Mouse (Mus musculus) spleen, postnatal 4 days (tissue): Measurements from ENCODE around the gene Amd1.

Experiments used
- DNase-seq, 2 experiments: peaks; one replicate each; pipeline ENCODE4 v3.0.0; 2022; ENCODE audit warnings: low spot score in 2 of 2

The Amd1 gene

DNA sequence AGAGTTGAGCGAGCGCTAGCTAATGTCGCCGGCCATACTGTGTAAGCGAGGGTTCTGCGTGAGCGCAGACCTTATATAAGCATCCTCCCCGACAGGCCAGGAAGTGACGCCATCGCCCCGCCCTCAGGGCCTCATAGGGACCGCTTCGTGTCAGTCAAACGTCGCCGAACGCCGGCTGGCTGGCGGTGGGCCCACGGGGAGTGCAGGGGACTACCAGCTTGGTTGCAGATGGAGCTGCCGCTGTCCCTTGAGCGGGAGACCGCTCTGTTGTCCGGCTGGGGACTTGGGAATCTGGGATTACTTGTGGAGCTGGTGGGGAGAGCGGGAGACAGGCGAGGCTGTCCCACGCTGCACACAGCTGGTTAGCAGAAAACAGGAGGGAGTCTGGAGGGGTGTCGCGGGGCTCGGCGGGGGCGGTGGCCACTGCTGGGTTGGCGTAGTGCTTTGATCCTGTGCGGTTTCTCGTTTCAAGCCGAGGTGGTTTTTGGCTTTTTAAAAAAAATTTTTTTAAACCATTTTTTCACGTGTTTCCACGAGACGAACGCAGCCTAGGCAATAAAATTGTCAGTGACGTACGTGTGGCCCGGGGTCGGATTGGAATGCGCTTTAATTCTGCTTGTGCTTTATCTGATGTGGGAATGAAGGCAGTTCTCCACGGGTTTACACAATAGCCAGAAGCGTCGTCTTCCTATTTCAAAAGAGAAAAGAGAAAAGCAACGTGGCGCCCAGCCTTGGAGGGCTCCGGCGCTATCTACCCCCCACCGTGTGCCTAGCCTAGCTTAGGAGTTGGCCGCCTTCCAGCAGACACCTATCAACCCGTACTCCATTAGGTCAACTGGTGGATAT, at the start of gene Amd1:
Gene Amd1, minus strand, starts transcription at position 47 of the 846 bp plus-strand sequence.
- peak; percentile 99 for DNase-seq

GRCm38 (mm10) chr10:40351156-40351555, 49.2 kb upstream of the Amd1 start:
- DNase-seq, result no peak

- DNase-seq, result no peak
Observed at GRCm38 (mm10) chr10:40350245-40350932, 48.4 kb upstream of the Amd1 start.

GRCm38 (mm10) chr10:40349631-40350177, 47.7 kb upstream of the Amd1 start:
- DNase-seq, result peak; percentile 62 to 83

DNA sequence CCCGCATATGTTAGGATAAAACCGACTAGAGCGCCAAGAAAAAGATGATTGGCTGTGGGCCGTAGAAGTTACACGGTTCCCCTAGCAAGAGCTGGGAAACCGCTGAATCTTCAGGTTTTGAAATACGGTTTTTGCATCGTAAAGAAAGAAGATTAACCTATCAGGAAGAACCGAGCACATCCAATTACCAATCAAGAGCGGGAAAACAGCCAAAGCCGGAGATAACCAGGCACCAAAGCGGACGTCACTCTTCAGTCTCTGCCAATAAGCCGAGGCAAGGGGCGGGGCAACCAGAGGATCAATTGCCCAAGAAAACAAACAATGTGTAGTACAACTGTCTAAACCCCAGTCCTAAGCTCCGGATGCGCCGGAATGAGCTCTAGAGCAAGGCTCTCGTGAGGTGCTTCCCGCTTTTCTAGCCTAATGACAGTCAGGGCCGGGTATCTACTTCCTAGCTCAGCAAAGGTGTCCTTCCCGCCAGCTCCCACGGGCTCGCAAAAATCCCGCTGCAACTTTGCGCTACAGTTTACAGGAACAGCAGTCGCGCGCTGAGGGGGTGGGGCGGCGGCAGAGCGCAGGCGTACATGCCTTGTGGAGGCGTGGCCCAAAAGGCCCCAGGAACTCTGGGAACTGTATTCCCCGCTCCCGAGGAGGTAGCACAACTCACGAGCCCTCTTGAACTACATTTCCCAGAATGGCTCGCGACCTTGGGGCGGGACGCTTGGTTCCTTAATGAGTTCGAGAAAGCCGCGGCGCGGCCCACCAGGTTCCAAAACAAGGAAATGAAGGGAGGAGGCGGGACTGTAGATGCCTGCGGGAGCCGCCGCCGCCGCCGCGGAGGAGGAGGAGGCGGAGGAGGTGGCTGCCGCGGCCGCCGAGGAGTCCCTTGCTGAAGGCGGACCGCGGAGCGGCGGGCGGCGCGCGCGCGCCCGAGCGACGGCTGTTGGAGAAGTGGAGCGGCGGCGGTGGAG, 46.9 kb upstream of the Amd1 start:
- DNase-seq, result peak; percentile 95 to 96

- peak; percentile 22 to 66 for DNase-seq
Observed at GRCm38 (mm10) chr10:40347461-40347954, 45.5 kb upstream of the Amd1 start.

- no peak for DNase-seq
Observed at GRCm38 (mm10) chr10:40346776-40347403, 44.9 kb upstream of the Amd1 start.

DNA sequence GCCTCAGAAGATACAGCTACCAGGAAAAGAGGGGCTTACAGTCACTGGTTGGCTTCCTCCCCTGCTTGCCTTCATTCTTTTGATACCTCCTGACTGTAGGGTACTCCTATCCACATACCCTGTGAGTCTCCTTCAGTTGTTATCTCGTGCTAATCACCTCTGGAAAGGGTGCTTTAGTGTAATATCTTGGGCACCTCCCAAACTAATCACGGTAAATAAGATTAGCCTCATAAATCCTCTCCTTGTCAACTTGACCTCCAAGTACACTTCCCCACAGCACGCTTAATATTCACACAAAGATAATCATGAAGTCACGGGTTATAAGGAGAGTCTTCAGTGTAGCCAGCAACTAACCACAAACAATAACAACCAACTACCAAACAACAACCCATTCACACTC, 40.0 kb upstream of the Amd1 start:
- no peak for DNase-seq

DNA sequence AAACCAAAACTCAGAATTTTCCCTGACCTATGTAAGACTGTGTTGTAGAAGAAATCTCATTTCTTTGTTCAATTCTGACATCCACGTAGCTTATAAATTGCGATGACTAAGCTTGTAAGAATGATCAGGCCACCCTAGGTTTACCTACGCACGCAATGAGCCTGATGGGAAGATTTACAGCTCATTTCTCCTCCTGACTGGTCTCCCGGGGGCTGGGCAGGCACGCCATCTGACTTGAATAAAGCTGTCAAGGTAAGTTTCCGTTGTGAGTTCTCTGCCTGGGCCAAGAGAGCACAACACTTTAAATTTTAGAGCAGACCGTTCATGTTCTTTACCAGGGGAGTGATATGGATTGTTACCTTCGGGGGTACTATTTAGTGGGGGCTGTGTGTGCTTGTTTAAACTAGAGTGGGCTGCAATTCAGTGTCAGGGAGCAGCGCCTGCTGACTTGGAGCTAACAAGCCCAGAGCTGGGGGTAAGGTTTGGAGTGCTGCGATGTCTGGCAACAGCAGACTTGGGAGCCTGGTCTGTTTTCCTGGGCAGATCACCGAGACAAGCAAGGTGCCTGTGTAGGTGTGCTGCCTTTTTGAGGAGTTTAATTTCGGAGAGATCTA, 37.5 kb upstream of the Amd1 start, which contains the start of gene Cdk19:
Gene Cdk19, plus strand, starts transcription at position 214 of the 614 bp plus-strand sequence.
- no peak for DNase-seq

GRCm38 (mm10) chr10:40332864-40333263, 30.9 kb upstream of the Amd1 start:
- no peak for DNase-seq

DNA sequence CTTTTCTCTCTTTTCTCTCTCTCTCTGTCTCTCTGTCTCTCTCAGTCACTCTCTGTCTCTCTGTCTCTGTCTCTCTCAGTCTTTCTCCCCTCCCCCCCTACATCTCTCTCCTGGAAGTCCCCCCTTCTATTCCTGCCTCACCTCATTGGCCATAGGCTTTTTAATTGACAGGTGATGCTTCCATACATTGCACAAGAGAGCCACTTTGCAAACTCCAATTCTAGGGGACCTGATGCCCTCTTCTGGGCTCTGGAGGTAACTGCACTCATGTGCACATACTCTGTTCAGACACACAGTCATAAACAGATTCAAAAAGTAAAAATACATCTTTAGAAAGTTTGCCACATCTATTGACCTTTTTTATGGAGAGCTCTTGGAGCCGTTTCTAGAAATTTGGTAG, 28.3 kb upstream of the Amd1 start:
- DNase-seq, result no peak

DNA sequence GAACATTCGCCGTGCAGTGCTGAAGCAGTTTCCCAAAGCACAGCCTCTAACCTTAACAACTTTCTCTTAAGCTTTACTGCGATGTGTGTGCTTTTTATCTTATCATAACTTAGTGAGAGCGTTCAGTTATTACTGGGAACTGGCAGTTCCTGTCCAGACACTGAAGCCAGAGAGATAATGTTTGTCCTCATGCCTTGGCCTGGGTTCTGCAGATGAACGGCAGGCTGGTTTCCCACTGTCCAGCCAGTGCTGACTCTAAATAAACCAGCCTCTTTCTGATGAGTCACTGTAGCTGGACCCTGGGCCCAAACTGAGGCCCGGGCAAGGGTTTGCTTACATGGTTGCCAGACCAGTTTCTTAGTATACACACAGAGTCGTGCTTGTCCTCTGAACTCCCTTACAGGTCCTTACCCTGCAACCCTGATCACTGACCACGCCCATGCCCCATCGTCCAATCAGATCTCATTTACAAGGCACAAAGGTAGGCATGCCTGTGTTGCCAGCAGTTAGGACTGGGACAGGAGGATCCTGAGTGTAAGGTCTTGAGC, 26.1 kb upstream of the Amd1 start:
- peak; percentile 72 to 74 for DNase-seq

DNA sequence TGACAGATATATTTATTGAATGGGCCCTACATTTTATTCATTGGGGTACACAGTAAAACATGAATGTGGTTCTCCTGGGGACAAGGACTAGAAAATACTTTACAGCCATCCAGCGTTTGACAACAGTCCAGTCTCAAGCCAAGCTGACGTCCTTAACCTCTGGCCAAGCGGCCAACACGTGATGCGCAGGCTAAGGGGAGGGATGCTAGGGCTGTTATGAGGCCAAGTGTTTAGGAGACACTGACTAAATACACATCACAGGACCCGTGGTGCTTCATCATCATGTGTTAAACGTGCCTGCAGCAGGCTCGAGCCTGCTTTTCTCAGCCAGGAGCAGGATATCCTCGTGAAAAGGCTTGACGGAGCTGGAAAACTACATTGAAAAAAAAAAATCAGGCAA, 18.3 kb upstream of the Amd1 start:
- DNase-seq, result no peak

GRCm38 (mm10) chr10:40316841-40317585, 15.0 kb upstream of the Amd1 start:
- DNase-seq, result no peak

GRCm38 (mm10) chr10:40312781-40313180, 10.8 kb upstream of the Amd1 start:
- no peak for DNase-seq

- peak; percentile 71 to 82 for DNase-seq
Observed at GRCm38 (mm10) chr10:40309884-40310635, 8.1 kb upstream of the Amd1 start.

DNA sequence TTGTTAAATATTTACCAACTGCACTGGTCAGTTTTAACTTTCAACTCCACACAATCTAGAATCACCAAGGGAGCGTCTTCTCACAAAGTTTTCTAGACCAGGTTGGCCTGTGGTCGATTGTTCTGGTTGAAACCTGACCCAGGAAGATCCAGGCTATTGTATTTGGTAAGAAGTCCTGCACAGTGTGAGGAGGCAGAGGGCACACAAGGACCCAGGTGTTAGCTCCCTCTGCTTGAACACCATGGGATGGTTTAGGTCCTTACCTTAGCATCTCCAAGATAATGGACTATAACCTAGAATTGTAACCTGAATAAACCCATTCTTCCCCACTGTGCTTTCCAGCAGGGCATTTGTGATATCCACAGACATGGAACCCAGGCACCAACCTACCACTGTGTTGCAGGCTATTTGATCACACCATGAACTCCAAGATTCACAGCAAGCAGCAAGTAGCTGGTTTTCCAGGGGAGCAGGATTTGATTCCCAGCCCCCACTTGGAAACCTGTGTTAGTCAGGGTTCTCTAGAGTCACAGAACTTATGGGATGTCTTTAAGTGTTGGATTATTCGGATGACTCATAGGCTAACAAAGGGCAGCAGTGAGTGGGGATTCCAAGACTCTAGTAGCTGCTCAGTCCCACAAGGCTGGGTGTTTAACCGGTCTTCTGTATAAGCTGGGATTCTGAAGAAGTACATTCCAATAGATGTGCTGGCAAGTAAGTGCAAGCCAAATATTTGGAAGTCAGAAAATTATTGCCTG, 6.0 kb upstream of the Amd1 start:
- DNase-seq, result no peak

- no peak for DNase-seq
Observed at GRCm38 (mm10) chr10:40305989-40306388, 4.0 kb upstream of the Amd1 start.
